Mouse (Mus musculus): ENCODE results near the gene Smyd1.
A peak's percentile ranks its signal among the peaks of the same experiment; 100 is the strongest.
"Not testable (repeated sequence)": the region's sequence is repeated elsewhere in the genome, so short reads cannot be mapped to it uniquely, and the experiment has no call there.

The Smyd1 gene

GRCm38 (mm10) chr6:71324816-71325215, 2.8 kb upstream of the Smyd1 start:
- DNase-seq (ENCODE audit: low spot score in 2 of 2): no peak

DNA sequence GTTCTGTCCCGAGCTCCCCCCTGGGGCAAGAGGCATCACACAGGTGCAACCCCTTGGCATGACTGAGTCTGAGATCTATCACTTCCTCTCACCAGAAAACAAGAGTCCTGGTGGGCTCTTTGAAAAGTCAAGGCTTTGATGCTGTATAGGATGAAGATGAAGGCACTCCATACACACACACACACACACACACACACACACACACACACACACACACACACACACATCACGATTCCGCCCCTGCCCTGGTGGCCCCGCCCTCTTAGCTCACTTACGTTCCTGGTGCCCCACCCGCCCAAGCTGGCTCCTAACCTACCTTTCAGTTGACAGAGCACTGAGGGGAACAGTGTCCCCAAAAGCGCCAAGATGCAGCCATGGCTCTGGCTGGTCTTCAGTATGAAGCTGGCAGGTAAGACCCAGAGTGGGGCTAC, 473 bp upstream of the Smyd1 start, which contains the start of gene Cd8b1:
TSS of gene Cd8b1 (plus strand) at position 298 of the 431 bp plus-strand sequence.
- DNase-seq (ENCODE audit: low spot score in 2 of 2): no peak

DNA sequence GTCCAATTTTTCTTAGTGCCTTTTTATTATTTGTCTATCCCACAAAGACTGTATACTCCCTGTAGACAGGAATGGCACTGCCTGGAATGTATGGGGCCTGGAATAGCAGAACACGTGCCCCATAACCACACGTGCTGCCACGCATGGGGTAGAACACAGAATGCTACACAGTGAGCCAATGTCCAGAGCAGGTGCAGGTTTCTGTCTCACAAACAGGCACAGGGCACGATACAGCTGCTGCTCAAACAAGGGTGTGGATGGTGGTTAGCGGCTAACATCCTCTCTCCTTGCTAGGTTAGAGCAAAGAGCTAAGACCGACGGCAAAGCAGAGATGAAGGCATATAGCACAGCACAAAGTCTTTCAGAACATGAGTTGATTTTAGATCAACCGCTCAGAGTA, 14.5 kb downstream of the Smyd1 start:
- DNase-seq (ENCODE audit: low spot score in 2 of 2): no peak

- no peak for DNase-seq (ENCODE audit: low spot score in 2 of 2)
These were observed 19.8 kb downstream of the Smyd1 start for GRCm38 (mm10) chr6:71302097-71302731.

GRCm38 (mm10) chr6:71298751-71299150, 23.3 kb downstream of the Smyd1 start:
- DNase-seq (ENCODE audit: low spot score in 2 of 2): no peak

- DNase-seq (ENCODE audit: low spot score in 2 of 2): no peak
These were observed 24.0 kb downstream of the Smyd1 start for GRCm38 (mm10) chr6:71298051-71298450.

DNA sequence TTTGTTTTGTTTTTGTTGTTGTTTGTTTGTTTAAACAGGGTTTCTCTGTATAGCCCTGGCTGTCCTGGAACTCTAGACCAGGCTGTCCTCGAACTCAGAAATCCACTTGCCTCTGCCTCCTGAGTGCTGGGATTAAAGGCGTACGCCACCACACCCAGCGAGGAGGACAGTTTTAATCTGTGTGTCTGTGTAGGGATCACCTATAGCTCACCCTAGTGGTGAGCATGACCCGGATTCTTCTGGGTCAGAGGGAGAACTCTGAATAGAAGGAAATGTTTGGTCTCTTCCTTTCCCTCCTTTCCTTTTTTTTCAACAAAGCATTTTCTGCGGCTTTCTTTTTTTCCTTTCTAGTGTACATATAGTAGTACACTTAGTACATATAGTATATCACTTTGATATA, 26.7 kb downstream of the Smyd1 start:
- no peak for DNase-seq (ENCODE audit: low spot score in 2 of 2)

DNA sequence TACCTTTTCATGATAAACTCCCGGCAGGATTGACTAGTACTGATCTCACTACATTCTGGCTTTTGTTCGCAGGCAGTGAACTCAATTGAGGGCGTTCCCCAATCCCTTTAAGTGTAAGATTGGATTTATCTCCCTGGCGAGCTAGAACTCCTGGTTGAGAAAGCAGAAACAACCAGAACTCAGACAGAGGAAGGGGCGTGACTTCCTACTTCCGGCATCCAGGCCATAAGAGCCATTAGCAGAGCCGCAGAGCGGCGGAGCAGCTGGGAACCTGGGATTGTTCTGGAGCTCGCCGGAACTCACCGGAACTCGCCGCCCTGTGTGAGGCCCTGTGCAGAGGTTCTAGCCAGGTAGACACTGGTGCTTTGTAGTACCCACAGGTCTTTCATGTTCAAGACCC, 28.5 kb downstream of the Smyd1 start:
- no peak for DNase-seq (ENCODE audit: low spot score in 2 of 2)

DNA sequence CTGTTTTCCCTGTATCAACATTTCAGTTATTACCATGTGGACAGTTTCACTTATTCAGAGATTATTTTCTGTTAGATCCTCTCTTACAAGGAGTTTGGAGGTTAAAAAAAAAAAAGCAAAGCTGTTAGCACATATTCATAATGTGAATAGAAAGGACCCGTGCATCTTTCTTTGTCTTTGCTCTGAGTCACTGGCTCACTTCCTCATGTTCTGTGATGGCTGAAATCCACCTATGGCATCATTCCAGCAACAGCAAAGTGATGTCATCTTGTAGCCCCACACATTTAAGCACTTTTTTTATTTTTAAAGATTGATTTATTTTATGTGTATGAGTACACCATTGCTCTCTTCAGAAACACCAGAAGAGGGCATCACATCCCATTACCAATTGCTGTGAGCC, 42.6 kb downstream of the Smyd1 start:
- DNase-seq (ENCODE audit: low spot score in 2 of 2): no peak

- DNase-seq (ENCODE audit: low spot score in 2 of 2): no peak
These were observed 47.4 kb downstream of the Smyd1 start for GRCm38 (mm10) chr6:71274621-71275020.

DNA sequence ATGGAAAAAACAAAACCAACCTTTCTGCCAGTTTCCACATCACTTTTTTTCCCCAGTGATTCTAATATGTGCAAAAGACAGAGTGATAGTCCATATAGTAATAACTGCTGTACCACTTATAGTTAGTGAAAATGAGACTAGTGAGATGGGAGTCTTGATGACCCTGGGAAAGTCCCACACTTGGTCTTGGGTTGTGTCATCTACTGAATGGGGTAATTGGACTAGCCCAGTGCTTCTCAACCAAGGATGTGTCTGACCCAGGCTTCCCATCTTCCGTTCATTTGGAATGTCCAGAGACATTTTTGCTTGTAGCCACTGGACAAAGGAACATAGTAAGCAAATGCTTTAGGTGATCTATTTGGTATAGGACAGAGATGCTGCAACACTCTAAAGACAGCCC, 48.3 kb downstream of the Smyd1 start:
- DNase-seq (ENCODE audit: low spot score in 2 of 2): no peak

- DNase-seq (ENCODE audit: low spot score in 2 of 2): no peak
These were observed 49.7 kb downstream of the Smyd1 start for GRCm38 (mm10) chr6:71272316-71272741.

DNA sequence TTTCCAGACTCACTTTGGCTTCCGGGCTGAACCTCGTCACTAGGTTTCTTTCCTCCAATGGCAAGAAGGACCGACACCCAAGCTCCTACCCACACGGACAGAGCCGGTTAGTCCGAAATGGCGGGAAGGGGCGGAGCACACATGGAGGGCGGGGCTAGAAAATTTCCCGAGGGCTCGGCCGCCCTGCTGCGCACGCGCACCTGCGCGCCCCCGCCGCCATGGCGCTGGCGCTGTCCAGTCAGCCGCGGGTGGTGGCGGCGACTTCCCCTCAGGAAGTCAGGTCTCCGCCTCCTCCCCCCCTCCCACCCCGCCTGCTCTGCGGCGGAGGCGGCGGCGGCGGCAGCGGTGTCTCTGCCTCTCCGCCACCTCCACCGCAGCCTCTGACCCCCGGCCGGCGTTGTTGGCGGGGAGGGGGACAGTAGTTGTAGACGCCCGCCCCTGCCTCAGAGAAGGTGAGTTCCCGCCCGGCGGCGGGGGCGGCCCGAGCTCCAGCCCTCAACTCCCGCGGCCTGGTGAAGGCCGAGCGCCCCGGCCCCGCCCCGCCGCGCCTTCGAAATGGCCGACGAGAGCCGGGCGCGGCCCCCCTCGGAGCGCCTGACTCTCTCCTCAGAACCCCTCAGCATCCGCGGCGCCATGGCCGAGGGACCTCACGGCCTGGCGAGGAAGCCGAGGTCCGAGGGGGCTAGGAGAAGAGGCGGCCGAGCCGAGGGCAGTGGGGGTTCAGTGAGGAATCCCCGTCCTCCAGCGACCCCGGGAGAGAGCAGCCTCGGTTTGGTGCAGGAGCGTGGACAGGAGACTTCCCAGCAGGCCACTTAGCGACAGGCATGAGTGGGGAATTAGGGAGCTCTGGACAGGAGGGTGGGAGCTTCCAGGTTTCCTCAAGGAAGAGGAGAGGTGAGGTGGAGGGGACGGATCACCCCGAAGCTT, 50.4 kb downstream of the Smyd1 start, which contains the start of gene Krcc1:
TSS of gene Krcc1 (plus strand) at position 289 of the 927 bp plus-strand sequence.
- DNase-seq (ENCODE audit: low spot score in 2 of 2): peak; percentile 93 to 97

- DNase-seq (ENCODE audit: low spot score in 2 of 2): no peak
These were observed 51.0 kb downstream of the Smyd1 start for GRCm38 (mm10) chr6:71271057-71271388.

- peak; percentile 8 to 10 for DNase-seq (ENCODE audit: low spot score in 2 of 2)
These were observed 51.6 kb downstream of the Smyd1 start for GRCm38 (mm10) chr6:71270301-71271056.

DNA sequence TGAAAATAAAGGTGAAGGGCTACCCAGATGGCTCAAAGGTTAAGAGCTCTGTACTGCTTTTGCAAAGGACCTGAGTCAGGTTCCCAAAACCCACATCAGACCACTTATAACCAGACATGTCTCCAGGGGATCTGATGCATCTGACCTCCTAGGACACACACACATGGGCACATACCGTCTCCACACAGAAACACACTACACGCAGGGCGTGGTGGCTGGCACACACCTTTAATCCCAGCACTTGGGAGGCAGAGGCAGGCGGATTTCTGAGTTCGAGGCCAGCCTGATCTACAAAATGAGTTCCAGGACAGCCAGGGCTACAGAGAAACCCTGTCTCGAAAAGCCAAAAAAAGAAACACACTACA, 52.4 kb downstream of the Smyd1 start:
- DNase-seq (ENCODE audit: low spot score in 2 of 2): not testable (repeated sequence)

- DNase-seq (ENCODE audit: low spot score in 2 of 2): no peak
These were observed 52.9 kb downstream of the Smyd1 start for GRCm38 (mm10) chr6:71268929-71269685.

- not testable (repeated sequence) for DNase-seq (ENCODE audit: low spot score in 2 of 2)
These were observed 54.4 kb downstream of the Smyd1 start for GRCm38 (mm10) chr6:71267603-71268002.

- DNase-seq (ENCODE audit: low spot score in 2 of 2): no peak
These were observed 59.7 kb downstream of the Smyd1 start for GRCm38 (mm10) chr6:71262142-71262833.

- no peak for DNase-seq (ENCODE audit: low spot score in 2 of 2)
These were observed 61.0 kb downstream of the Smyd1 start for GRCm38 (mm10) chr6:71261060-71261459.
